Mouse (Mus musculus) forebrain, embryonic 14.5 days (tissue): ENCODE results near the gene Tmem209. TPM values are rescaled to one million over a fixed set of nuclear protein-coding genes. Genes with fewer than 3 reads are reported as not detected.

ENCODE experiments used
- ATAC-seq: fragments of 200-750 bp; cut with Nextera tagmentation; 2 replicates; pipeline ENCODE4 v1.8.0; 2017; ENCODE audit warnings: mild to moderate bottlenecking, moderate library complexity
- DNase-seq: peaks from one replicate; pipeline ENCODE4 v3.0.0-alpha.2; 2015; ENCODE audit warnings: low spot score
- H3K27ac ChIP-seq: fragments of 300-500 bp; sonication (generic); 2 replicates; pipeline ENCODE4 v1.5.1; 2014; ENCODE audit warnings: low read depth, mild to moderate bottlenecking, control low read depth, low read length, moderate library complexity
- H3K27me3 ChIP-seq: fragments of 300-500 bp; sonication (generic); replicated peaks from 2 replicates; pipeline ENCODE4 v1.6.1; 2014; ENCODE audit warnings: low read length, control low read depth, mixed read lengths; ENCODE audit not compliant: control insufficient read depth, insufficient read depth
- H3K36me3 ChIP-seq: fragments of 300-500 bp; sonication (generic); 2 replicates; pipeline ENCODE4 v1.6.1; 2014; ENCODE audit warnings: low read length, control low read depth; ENCODE audit not compliant: control insufficient read depth, insufficient read depth
- H3K4me1 ChIP-seq: fragments of 300-500 bp; sonication (generic); 2 replicates; pipeline ENCODE4 v1.6.1; 2014; ENCODE audit warnings: antibody characterized with exemption, low read length, control low read depth; ENCODE audit not compliant: control insufficient read depth, insufficient read depth
- H3K4me2 ChIP-seq: fragments of 300-500 bp; sonication (generic); 2 replicates; pipeline ENCODE4 v1.6.1; 2014; ENCODE audit warnings: mild to moderate bottlenecking, control low read depth, low read length
- H3K4me3 ChIP-seq: fragments of 300-500 bp; sonication (generic); 2 replicates; pipeline ENCODE4 v1.5.1; 2014; ENCODE audit warnings: low read depth, low read length, control low read depth
- H3K9ac ChIP-seq: fragments of 300-500 bp; sonication (generic); 2 replicates; pipeline ENCODE4 v1.6.1; 2014; ENCODE audit warnings: mild to moderate bottlenecking, low read length, control low read depth, moderate library complexity
- H3K9me3 ChIP-seq: fragments of 300-500 bp; sonication (generic); replicated peaks from 2 replicates; pipeline ENCODE4 v1.6.1; 2016; ENCODE audit warnings: low read length, control low read depth, mixed read lengths; ENCODE audit not compliant: control insufficient read depth
- WGBS: fragments of 180-500 bp; shearing (Covaris S2); extraction: QIAGEN DNeasy Blood & Tissue Kit; methylation state at CpG from one replicate; pipeline ENCODE4 v1.1.7; 2014; 5-methylcytosine and 5-hydroxymethylcytosine counted together
- polyA plus RNA-seq: library from polyadenylated mRNA; unstranded; fragments of >200 nt; fragmentation: Nextera tagmentation; extraction: Ambion mirVana; gene quantifications from 2 replicates; pipeline ENCODE4 v1.2.1, GENCODE M21; 2014

Tmem209 gene
- polyA plus RNA-seq, 1 experiment from 2014 or later: 44.5 TPM

DNA sequence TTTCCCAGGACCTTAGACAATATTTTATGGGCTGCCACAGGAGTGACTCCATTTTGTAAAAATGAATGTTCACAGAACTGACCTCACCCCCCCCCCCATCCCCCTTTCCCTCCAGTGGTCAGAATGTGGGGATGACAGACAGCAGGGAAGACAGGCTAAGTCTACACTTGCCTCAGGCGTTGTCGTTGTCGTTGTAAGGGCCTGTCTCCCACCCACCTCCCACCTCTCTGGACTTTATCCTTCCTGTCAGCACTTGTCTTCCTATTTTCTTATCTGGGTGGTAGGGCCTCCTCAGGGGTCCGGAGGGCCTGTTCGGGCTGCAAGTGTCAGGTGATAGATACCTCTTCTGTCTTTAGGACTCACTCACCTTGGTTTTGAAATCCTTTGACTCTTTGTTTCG is 32.7 kb upstream of the Tmem209 start:
- ATAC-seq: no peak
- H3K4me2 ChIP-seq: no peak overlapping the region
- H3K9me3 ChIP-seq: 0 out of 2 replicates have a peak, but pooled peaks cover 2% of the 10 kb centered on the region
- 92% methylated on average over 6 of the region's 6 CpGs for WGBS
- H3K36me3 ChIP-seq: no peaks in the 10 kb centered on the region
- no peaks in the 10 kb centered on the region for H3K27me3 ChIP-seq
- H3K4me1 ChIP-seq: peaks cover 6% of the 10 kb centered on the region
- H3K4me3 ChIP-seq: no peak overlapping the region
- H3K27ac ChIP-seq: no peak overlapping the region
- H3K9ac ChIP-seq: no peak overlapping the region
- no peak for DNase-seq

DNA sequence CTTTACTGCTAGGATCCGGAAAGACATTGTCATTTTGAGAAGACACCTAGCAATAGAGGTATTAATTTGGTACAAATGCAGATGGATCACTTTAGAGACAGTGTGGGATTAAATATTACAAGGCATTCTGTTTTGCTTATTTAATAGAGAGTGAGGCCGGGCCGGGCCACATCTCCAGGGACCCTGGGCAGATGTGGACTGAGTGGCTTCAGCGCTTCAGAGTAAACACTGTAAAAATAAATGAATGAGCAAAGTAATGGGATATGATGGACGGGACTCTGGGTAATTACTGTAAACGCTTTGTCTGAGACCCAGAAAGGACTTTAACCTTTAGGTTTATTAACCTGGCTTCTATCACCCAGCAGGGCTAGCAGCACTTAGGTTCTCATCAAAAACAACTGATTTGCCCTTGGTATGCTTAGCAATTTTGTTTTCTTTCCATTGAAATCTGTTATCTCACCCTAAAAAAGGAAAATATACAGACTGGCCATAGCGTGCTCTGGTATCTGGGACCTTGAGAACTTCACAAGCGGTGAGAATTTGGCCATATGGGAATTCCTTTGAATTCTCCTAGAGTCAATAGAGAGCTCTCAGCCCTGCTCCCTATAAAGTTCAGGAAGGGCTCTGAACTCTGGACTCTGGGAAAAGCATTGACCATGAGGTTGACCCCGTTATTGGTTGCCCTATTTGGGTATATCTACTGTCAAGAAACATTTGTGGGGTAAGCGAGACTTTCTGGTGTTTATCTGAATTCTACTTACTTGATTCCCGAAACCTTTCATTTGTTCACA is 31.6 kb upstream of the Tmem209 start, which contains the start of gene Cpa2:
Cpa2 (plus strand) TSS at position 574 of the 791 bp plus-strand sequence.
- H3K4me3 ChIP-seq: no peak within 1 kb of the TSS
- DNase-seq: no peak
- WGBS: 87% methylated on average over 11 of the region's 11 CpGs

DNA sequence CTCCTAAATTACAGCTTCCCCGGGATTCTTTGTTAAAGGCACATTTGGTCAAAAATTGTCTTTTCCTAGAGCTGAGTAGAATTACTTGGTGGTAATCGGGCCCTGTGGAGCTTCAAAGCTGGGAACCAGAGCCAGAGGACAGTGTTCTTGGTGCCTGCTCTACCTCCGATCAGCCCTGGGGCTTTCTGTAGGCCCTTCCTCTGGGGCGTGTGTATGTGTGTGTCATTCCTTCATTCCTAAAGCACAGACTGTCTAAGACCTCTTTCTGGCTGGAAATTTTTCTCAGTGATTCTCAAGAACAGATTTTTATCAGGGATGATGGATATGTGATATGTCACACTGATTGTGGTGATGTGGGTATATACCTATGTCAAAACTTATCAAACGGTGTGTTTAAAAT is 29.2 kb upstream of the Tmem209 start:
- 0 out of 2 replicates have a peak, but pooled peaks cover 2% of the 10 kb centered on the region for H3K9me3 ChIP-seq
- no peaks in the 10 kb centered on the region for H3K4me1 ChIP-seq
- WGBS: 78% methylated on average over 5 of the region's 5 CpGs
- no peak overlapping the region for H3K27ac ChIP-seq
- DNase-seq: no peak
- H3K36me3 ChIP-seq: no peaks in the 10 kb centered on the region
- H3K4me3 ChIP-seq: no peak overlapping the region
- no peak for ATAC-seq
- H3K9ac ChIP-seq: no peak overlapping the region
- H3K4me2 ChIP-seq: no peak overlapping the region
- H3K27me3 ChIP-seq: no peaks in the 10 kb centered on the region

More for the DNA sequence above, 31.6 kb upstream of the Tmem209 start, which contains the start of gene Cpa2:
- Histone ChIP-seq H3K4me2 (no peak within 1 kb of the TSS), H3K9me3 (0 out of 2 replicates have a peak, but pooled peaks cover 2% of the 10 kb centered on the region), H3K4me1 (no peaks in the 10 kb centered on the region; the same call in 1 of the 2 replicates), H3K27ac (no peak within 1 kb of the TSS), H3K27me3 (no peaks in the 10 kb centered on the region), H3K36me3 (no peaks in the 10 kb centered on the region), H3K9ac (no peak within 1 kb of the TSS)
- ATAC-seq: no peak

DNA sequence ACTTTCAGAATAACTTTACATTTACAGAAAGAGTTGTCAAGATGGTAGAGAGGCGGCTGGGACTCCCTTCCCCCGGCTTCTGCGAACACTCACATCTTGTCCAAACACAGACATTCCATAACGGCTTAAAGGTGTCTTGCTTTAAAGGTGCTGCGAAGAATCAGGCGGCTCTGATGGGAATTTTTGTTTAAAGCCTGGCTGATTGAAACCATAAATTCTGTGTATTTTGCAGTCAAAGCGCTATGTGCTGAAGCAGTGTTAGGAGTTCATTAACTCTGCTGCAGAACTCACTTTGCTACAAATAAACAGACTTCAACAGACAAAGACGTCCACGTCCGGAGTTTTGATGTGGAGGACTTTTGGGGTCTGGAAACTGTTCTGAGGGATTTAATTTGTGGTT is 28.7 kb upstream of the Tmem209 start:
- 62% methylated on average over 10 of the region's 10 CpGs for WGBS
- Histone ChIP-seq H3K4me1 (no peaks in the 10 kb centered on the region), H3K4me3 (no peak overlapping the region), H3K36me3 (no peaks in the 10 kb centered on the region), H3K27me3 (no peaks in the 10 kb centered on the region), H3K9me3 (0 out of 2 replicates have a peak, but pooled peaks cover 2% of the 10 kb centered on the region), H3K4me2 (no peak overlapping the region), H3K27ac (no peak overlapping the region), H3K9ac (no peak overlapping the region)
- DNase-seq (no peak), ATAC-seq (no peak)

DNA sequence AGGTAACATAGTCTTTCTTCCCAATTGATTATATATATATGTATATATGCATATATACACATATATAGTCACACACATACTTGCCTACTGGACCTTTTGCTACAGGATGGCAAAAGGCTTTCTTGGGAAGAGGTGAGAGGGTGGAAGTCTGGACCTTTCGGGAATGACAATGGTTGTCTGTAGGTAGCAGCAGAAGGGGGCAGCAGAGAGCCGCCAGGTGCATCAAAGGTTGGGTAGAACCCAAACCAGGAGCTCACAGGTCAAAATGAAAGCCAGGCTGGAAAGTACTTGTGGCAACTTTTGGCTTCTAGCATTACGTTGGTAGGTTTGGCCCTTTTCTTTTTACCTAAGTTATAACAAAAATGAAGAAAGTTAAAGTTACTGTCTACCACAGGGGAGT is 25.8 kb upstream of the Tmem209 start:
- DNase-seq: no peak
- 41% methylated on average over 3 of the region's 3 CpGs for WGBS

DNA sequence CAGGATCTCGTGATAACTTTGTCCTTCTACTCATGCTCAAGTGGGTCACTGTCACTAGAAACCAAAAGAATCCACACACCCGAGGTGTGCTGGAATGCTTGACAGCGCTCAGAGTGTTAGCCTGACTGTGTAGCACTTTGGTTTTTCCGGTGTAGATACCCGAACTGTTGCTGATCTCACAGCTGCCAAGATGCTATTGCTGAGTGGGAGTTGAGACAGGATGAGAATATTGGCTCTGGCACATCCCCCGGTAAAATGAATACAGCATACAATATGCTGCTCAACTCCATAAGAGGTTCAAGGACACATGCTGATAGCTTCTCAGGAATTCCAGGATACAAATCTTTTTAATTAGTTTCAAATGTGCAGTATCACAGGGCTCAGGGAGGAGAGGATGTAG is 19.2 kb upstream of the Tmem209 start:
- Histone ChIP-seq H3K4me2 (no peak overlapping the region), H3K9ac (no peak overlapping the region), H3K36me3 (no peaks in the 10 kb centered on the region), H3K4me3 (no peak overlapping the region), H3K27me3 (no peaks in the 10 kb centered on the region), H3K9me3 (no peaks in the 10 kb centered on the region), H3K4me1 (peaks cover 27% of the 10 kb centered on the region), H3K27ac (no peak overlapping the region)
- DNase-seq (peak; percentile 22), ATAC-seq (no peak)
- WGBS: 64% methylated on average over 6 of the region's 6 CpGs

More for the DNA sequence above, 25.8 kb upstream of the Tmem209 start:
- Histone ChIP-seq H3K9me3 (0 out of 2 replicates have a peak, but pooled peaks cover 2% of the 10 kb centered on the region), H3K4me3 (no peak overlapping the region), H3K9ac (no peak overlapping the region), H3K4me1 (no peaks in the 10 kb centered on the region), H3K36me3 (no peaks in the 10 kb centered on the region), H3K4me2 (no peak overlapping the region), H3K27me3 (no peaks in the 10 kb centered on the region), H3K27ac (no peak overlapping the region)
- no peak for ATAC-seq

DNA sequence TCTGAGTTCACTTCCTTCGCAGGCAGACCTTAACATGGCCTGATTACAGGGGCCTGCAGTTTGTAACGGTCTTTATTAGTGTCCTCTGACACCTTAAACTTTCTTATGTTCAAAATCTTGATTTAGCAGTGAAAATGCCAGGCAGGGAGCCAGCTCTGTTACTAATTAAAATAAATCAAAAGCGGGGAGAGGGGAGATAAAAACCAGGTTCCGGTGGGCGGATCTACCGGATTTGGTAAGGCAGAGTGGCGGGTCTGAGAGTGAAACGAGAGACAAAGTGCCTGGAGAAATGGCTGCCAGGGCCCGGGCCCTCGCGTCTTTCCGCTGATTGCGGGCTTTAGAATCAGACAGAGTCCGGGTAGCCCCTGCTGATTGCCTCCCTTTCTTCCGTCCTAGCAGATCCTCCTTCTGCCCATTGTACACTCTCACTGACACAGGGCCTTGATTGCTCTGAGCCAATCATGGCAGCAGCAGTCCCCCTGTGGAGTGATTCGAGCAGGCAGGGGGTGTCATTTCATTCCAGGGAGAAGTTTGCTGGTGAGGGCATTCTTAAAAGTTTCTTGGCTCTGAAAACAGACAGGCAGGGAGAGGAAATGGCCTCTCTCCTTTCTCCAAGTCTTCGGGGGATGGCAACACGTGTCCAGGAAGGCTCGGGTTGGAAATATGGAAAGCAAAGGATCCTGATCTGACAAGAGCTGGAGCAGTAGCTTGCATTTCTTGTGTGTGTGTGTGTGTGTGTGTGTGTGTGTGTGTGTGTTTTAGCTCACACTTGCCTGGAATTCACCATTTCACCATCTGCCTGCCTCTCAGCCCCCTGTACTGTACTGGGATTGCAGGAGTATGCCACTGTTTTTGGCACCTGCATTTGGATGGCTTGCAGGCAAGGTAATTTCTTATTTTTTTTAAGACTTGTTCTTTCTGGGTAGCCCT is 17.3 kb upstream of the Tmem209 start:
- Histone ChIP-seq H3K4me2 (peak overlapping the region; percentile 35), H3K27ac (peak overlapping the region; percentile 90), H3K36me3 (no peaks in the 10 kb centered on the region), H3K9me3 (no peaks in the 10 kb centered on the region), H3K27me3 (no peaks in the 10 kb centered on the region), H3K9ac (peak overlapping the region; percentile 55; the same call in 1 of the 2 replicates), H3K4me1 (peaks cover 27% of the 10 kb centered on the region), H3K4me3 (no peak overlapping the region)
- ATAC-seq (peak; percentile 84), DNase-seq (peak; percentile 80)
- 2% methylated on average over 19 of the region's 19 CpGs for WGBS

DNA sequence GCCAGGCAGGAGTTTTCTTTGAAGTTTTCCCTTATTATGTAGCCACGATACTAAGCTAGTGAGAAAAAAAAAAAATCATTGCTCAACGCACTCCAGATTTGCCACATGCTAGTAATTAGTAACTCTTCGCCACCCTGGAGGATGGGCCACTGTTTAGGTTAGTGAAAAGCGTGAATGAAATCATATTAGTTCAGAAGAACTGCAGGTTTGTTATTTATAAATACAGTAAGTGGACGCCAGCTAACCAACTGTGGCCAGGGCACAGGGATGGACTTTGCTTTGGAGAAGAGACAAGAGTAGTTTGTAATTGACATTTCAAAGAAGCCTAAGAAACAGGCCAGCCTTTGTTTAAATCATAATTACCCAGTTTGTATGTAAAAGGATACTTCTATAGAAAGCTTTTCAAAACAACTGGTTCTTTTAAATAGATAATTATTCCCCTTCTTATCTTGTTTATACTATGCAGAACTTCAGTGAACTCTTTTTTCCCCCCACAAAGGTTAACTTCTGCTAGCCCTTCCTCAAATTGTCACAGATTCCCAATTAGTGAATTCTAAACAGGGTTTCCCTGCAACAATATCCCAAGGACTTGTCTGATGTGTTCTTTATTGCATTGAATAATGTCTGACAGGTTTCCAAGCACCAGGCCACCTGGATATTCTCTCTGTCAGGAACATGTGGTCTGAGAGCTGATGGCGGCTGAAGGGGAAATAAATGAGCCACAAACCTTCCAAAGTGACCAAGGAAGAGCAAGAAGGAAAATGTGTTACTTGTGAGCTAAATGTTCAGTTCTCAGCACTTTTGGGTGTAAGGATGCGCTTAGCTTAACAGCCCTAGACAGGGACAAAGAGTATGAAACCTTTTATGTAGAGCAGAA is 16.1 kb upstream of the Tmem209 start:
- DNase-seq (peak; percentile 49), ATAC-seq (0 out of 2 replicates have a peak, but pooled peaks have one; percentile 29)
- H3K27me3 ChIP-seq: no peaks in the 10 kb centered on the region
- WGBS: 11% methylated on average over 7 of the region's 7 CpGs
- H3K4me3 ChIP-seq: no peak overlapping the region
- H3K9me3 ChIP-seq: no peaks in the 10 kb centered on the region
- no peaks in the 10 kb centered on the region for H3K36me3 ChIP-seq
- H3K27ac ChIP-seq: peak overlapping the region; percentile 90
- peaks cover 27% of the 10 kb centered on the region for H3K4me1 ChIP-seq
- no peak overlapping the region for H3K4me2 ChIP-seq
- 0 out of 2 replicates have a peak overlapping the region, but pooled peaks have one; percentile 55 for H3K9ac ChIP-seq
